Mouse (Mus musculus) heart, adult 2 months (tissue): ENCODE results near the gene Eif6.

Source experiments
- CTCF ChIP-seq: fragments of 200-600 bp; IDR thresholded peaks from 2 replicates; pipeline ENCODE4 v1.8.1; 2022; ENCODE audit warnings: antibody characterized with exemption, mild to moderate bottlenecking, moderate library complexity
- EP300 ChIP-seq: fragments of 200-500 bp; IDR thresholded peaks from 2 replicates; pipeline ENCODE4 v1.6.1; 2011; ENCODE audit warnings: low read depth, low read length, control low read depth; ENCODE audit not compliant: insufficient read depth
- POLR2A ChIP-seq: fragments of 200-500 bp; IDR thresholded peaks from 2 replicates; pipeline ENCODE4 v1.6.1; 2011; ENCODE audit warnings: mild to moderate bottlenecking, low read depth, low read length, control low read depth; ENCODE audit not compliant: insufficient read depth

- TF ChIP-seq CTCF (no peak), EP300 (no peak), POLR2A (no peak)
These were observed 19.3 kb downstream of the Eif6 start for GRCm38 (mm10) chr2:155807408-155807807.
